ENCODE assay signal across 19 mouse cellular contexts in genomic region chr4:98619199-98619598, GRCm38 (mm10).
DNase-seq lines count a peak whose midpoint lies in the region; ATAC-seq and TF ChIP-seq lines count a peak whose summit lies in the region.
"Had no signal": no experiment of that assay in that cellular context is flagged by ENCODE, and none has a peak within 500 bp of the region (broad histone marks: within the 10 kb centered on the region; RNA-seq: fewer than 3 reads in every experiment).

No protein-coding gene starts in this region.

- intact Hi-C loops in gastrocnemius, postnatal 36 days (cut with DNase I), result no loop called here

- no peak overlapping the region for H3K4me3 ChIP-seq in cerebellum, adult 2 months (replicated peaks; ENCODE audit: insufficient read depth, low read depth, low read length)
- H3K4me3 ChIP-seq: embryonic facial prominence, embryonic 10.5 days; forebrain, embryonic 13.5 days; hindbrain, embryonic 12.5 days had no signal

- no peak for TF ChIP-seq POLR2A in cerebellum, adult 2 months (IDR thresholded peaks at IDR 0.05; ENCODE audit: borderline replicate concordance, insufficient read depth, low read length)

- 18% methylated on average over 6 of the region's 6 CpGs for WGBS in cerebellum, adult 2 months

- DNase-seq in cerebellum, postnatal 4 days (ENCODE audit: low spot score in 2 of 2), result no peak
- peak; percentile 93 for DNase-seq in brain, adult 2 months (ENCODE audit: low read depth, low spot score)
- peak; percentile 77 to 89 for DNase-seq in cerebellum, adult 2 months
- DNase-seq in cerebellum, postnatal 10 days, result peak; percentile 34 to 49
- no peak for DNase-seq in spleen, postnatal 4 days (ENCODE audit: low spot score in 2 of 2)
- no peak for DNase-seq in urinary bladder, postnatal 14 days (ENCODE audit: low spot score)
- no peak for DNase-seq in gastrocnemius, postnatal 36 days
- DNase-seq: adrenal gland, postnatal 10 days; B cell, adult 2 months; forebrain, postnatal 0 days; gastrocnemius, postnatal 14 days; heart, postnatal 10 days; heart, postnatal 4 days; kidney, adult 11 months had no signal

- peak overlapping the region; percentile 41; the same call in 1 of the 2 replicates for H3K27ac ChIP-seq in cerebellum, adult 2 months (ENCODE audit: insufficient read depth, low read length)
- H3K27ac ChIP-seq: embryonic facial prominence, embryonic 10.5 days; forebrain, embryonic 13.5 days; hindbrain, embryonic 12.5 days had no signal

- ATAC-seq in cerebellum, adult (ENCODE audit: insufficient number of reproducible peaks, low FRiP score, low TSS enrichment), result peak; percentile 83
- ATAC-seq: forebrain, embryonic 13.5 days; forebrain, postnatal 0 days; hindbrain, embryonic 16.5 days had no signal

- TF ChIP-seq CTCF in cerebellum, adult 2 months (IDR thresholded peaks at IDR 0.05; ENCODE audit: borderline replicate concordance, insufficient read depth, low read depth, low read length), result no peak; the same call in 1 of the 2 replicates

- no peaks in the 10 kb centered on the region for H3K27me3 ChIP-seq in cerebellum, adult 2 months (ENCODE audit: control insufficient read depth, insufficient read depth, low read length)
- H3K27me3 ChIP-seq: forebrain, embryonic 13.5 days; hindbrain, embryonic 12.5 days had no signal

- H3K4me1 ChIP-seq in cerebellum, adult 2 months (ENCODE audit: control insufficient read depth, insufficient read depth, low read length), result peaks cover 30% of the 10 kb centered on the region; the same call in 1 of the 2 replicates

Comparison
In these comparisons a context has a peak if more than half of its experiments do, and no peak if none do; other contexts are left out.
1. DNase-seq: peak in brain, adult 2 months (single experiment), cerebellum, adult 2 months (2 of 2) and cerebellum, postnatal 10 days (2 of 2); none in cerebellum, postnatal 4 days (0 of 2), spleen, postnatal 4 days (0 of 2), urinary bladder, postnatal 14 days (single experiment) and gastrocnemius, postnatal 36 days (0 of 2).